Mouse (Mus musculus) midbrain, embryonic 16.5 days (tissue): ENCODE data around the gene Pdk1. TPM values are rescaled to one million over a fixed set of nuclear protein-coding genes. Genes with fewer than 3 reads are reported as not detected.
"Not testable (repeated sequence)": the region's sequence is repeated elsewhere in the genome, so short reads cannot be mapped to it uniquely, and the experiment has no call there.

Source experiments
- ATAC-seq: fragments of 200-750 bp; cut with Nextera tagmentation; 2 replicates; pipeline ENCODE4 v1.8.0; 2017; ENCODE audit warnings: moderate TSS enrichment
- H3K27ac ChIP-seq: fragments of 300-500 bp; sonication (generic); 2 replicates; pipeline ENCODE4 v1.5.1; 2014; ENCODE audit warnings: mild to moderate bottlenecking, low read length, mixed read lengths
- H3K27me3 ChIP-seq: fragments of 300-500 bp; sonication (generic); 2 replicates; pipeline ENCODE4 v1.6.1; 2014; ENCODE audit warnings: low read depth, low read length, mixed read lengths; ENCODE audit not compliant: control insufficient read depth, insufficient read depth
- H3K36me3 ChIP-seq: fragments of 300-500 bp; sonication (generic); 2 replicates; pipeline ENCODE4 v1.6.1; 2014; ENCODE audit warnings: mild to moderate bottlenecking, low read length, moderate library complexity, mixed read lengths; ENCODE audit not compliant: control insufficient read depth, insufficient read depth
- H3K4me1 ChIP-seq: fragments of 300-500 bp; sonication (generic); 2 replicates; pipeline ENCODE4 v1.6.1; 2014; ENCODE audit warnings: mild to moderate bottlenecking, low read length, mixed read lengths; ENCODE audit not compliant: control insufficient read depth, insufficient read depth
- H3K4me2 ChIP-seq: fragments of 300-500 bp; sonication (generic); 2 replicates; pipeline ENCODE4 v1.6.1; 2014; ENCODE audit warnings: mild to moderate bottlenecking, low read length, mixed read lengths
- H3K4me3 ChIP-seq: fragments of 300-500 bp; sonication (generic); 2 replicates; pipeline ENCODE4 v1.5.1; 2014; ENCODE audit warnings: low read depth, mild to moderate bottlenecking, low read length, moderate library complexity, mixed read lengths
- H3K9ac ChIP-seq: fragments of 300-500 bp; sonication (generic); 2 replicates; pipeline ENCODE4 v1.6.1; 2014; ENCODE audit warnings: low read depth, low read length, mixed read lengths
- H3K9me3 ChIP-seq: fragments of 300-500 bp; sonication (generic); replicated peaks from 2 replicates; pipeline ENCODE4 v1.6.1; 2014; ENCODE audit warnings: mild to moderate bottlenecking, low read length, mixed read lengths; ENCODE audit not compliant: control insufficient read depth, poor library complexity, severe bottlenecking
- WGBS: fragments of 180-500 bp; shearing (Covaris S2); extraction: QIAGEN DNeasy Blood & Tissue Kit; methylation state at CpG from one replicate; pipeline ENCODE4 v1.1.7; 2014; 5-methylcytosine and 5-hydroxymethylcytosine counted together
- polyA plus RNA-seq: library from polyadenylated mRNA; unstranded; fragments of >200 nt; fragmentation: Nextera tagmentation; extraction: Ambion mirVana; gene quantifications from 2 replicates; pipeline ENCODE4 v1.2.1, GENCODE M21; 2015

The Pdk1 gene
- polyA plus RNA-seq, 1 experiment from 2014 or later = 27.7 TPM

DNA sequence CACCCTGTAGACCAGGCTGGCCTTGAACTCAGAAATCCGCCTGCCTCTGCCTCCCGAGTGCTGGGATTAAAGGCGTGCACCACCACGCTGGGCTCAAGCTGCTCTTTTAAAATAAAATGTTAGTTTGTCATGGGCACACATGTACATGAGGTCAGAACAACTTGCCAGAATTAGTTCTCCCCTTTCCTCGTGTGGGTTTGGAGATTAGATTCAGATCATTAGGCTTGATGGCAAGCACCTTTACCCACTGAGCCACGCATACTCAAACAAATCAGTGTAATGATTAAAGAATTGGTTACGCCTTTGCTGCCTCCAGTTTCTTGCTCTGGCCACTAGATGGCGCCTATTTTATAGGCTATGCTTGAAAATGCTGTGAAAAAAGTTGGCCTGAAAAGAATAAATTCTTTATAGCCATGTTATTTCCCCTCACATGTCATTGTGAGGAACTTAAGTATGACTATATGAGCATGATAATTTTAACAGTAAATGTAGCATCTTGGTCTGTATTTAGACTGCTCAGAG lies 25.4 kb downstream of the Pdk1 start:
- 0 out of 2 replicates have a peak, but pooled peaks cover 2% of the 10 kb centered on the region for H3K36me3 ChIP-seq
- no peaks in the 10 kb centered on the region for H3K27me3 ChIP-seq
- no peak overlapping the region for H3K27ac ChIP-seq
- no peaks in the 10 kb centered on the region for H3K9me3 ChIP-seq
- no peak overlapping the region for H3K9ac ChIP-seq
- H3K4me2 ChIP-seq = no peak overlapping the region
- 54% methylated on average over 8 of the region's 8 CpGs for WGBS
- ATAC-seq = no peak
- no peaks in the 10 kb centered on the region for H3K4me1 ChIP-seq
- no peak overlapping the region for H3K4me3 ChIP-seq

DNA sequence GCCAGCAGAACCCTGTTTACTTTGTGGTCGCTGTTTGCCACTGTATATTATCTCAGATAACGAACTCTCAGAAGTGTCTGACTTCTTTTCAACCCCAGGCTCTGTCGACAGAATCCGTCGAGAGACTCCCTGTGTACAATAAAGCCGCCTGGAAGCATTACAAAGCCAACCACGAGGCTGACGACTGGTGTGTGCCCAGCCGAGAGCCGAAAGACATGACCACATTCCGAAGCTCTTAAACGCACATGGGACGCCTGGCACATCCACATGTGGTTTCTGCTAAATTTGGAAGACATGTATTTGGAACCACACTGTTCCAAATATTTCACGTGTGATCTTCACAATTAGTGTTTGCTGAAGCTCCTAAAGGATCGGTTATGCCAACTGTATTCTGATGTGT lies 26.9 kb downstream of the Pdk1 start:
- WGBS = 88% methylated on average over 15 of the region's 15 CpGs
- no peak for ATAC-seq
- no peak overlapping the region for H3K4me2 ChIP-seq

GRCm38 (mm10) chr2:71905154-71905553 lies 32.1 kb downstream of the Pdk1 start:
- H3K4me3 ChIP-seq = no peak overlapping the region
- no peaks in the 10 kb centered on the region for H3K4me1 ChIP-seq
- no peak for ATAC-seq
- 0 out of 2 replicates have a peak, but pooled peaks cover 2% of the 10 kb centered on the region for H3K36me3 ChIP-seq
- H3K9ac ChIP-seq = no peak overlapping the region
- 89% methylated on average over 7 of the region's 7 CpGs for WGBS
- no peaks in the 10 kb centered on the region for H3K27me3 ChIP-seq
- no peak overlapping the region for H3K27ac ChIP-seq
- H3K4me2 ChIP-seq = no peak overlapping the region
- H3K9me3 ChIP-seq = no peaks in the 10 kb centered on the region

More for the DNA sequence above, 26.9 kb downstream of the Pdk1 start:
- Histone ChIP-seq H3K27ac (no peak overlapping the region), H3K27me3 (no peaks in the 10 kb centered on the region), H3K4me3 (no peak overlapping the region), H3K9ac (no peak overlapping the region), H3K36me3 (0 out of 2 replicates have a peak, but pooled peaks cover 2% of the 10 kb centered on the region), H3K9me3 (no peaks in the 10 kb centered on the region), H3K4me1 (no peaks in the 10 kb centered on the region)

DNA sequence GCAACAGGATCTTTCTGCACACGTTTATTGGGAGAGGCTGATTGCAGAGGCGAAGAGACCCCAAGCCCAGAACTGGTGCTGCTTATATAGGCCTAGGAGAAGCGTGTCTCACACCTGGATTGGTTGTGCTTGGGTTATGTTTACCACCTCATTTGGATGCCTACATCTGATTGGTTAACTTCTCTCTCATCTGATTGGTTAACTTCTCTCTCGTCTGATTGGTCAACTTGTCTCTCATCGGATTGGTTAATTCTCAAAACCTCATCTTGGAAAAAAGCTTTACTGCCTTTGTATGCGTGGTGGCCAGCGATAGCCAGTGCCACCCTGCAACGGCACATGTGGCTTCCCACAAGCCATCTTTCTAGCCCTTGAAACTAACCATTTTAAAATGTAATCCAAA lies 33.3 kb downstream of the Pdk1 start:
- not testable (repeated sequence) for H3K27ac ChIP-seq, H3K9ac ChIP-seq, ATAC-seq, H3K4me2 ChIP-seq, H3K4me3 ChIP-seq, H3K4me1 ChIP-seq, H3K9me3 ChIP-seq, H3K36me3 ChIP-seq, H3K27me3 ChIP-seq
- 94% methylated on average over 8 of the region's 8 CpGs for WGBS

GRCm38 (mm10) chr2:71913911-71914310 lies 40.9 kb downstream of the Pdk1 start:
- no peak overlapping the region for H3K4me3 ChIP-seq
- H3K9ac ChIP-seq = no peak overlapping the region
- H3K4me1 ChIP-seq = no peaks in the 10 kb centered on the region
- 84% methylated on average over 10 of the region's 10 CpGs for WGBS
- H3K9me3 ChIP-seq = no peaks in the 10 kb centered on the region
- no peaks in the 10 kb centered on the region for H3K27me3 ChIP-seq
- H3K4me2 ChIP-seq = no peak overlapping the region
- no peaks in the 10 kb centered on the region for H3K36me3 ChIP-seq
- ATAC-seq = no peak
- no peak overlapping the region for H3K27ac ChIP-seq

DNA sequence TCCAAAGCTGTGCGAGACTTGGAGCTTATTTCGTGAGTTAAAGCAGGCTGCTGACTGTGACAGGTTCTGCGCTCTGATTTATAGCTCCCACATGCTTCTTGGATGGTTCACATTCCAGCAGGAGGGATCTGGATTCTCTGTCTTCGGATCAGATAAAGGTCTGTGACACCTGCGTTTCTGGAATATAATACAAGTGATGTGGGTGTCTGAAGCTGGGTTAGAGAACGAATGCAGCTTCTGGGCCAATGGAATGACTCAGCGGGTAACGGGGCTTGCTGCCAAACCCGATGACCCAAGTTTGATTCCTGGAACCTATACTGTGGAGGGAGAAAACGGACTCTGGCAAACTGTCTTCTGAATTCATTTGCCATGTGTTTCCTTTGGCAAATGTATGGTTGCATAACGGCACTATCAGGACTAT lies 46.2 kb downstream of the Pdk1 start:
- no peak for ATAC-seq
- Histone ChIP-seq H3K36me3 (no peaks in the 10 kb centered on the region), H3K4me1 (no peaks in the 10 kb centered on the region), H3K27me3 (no peaks in the 10 kb centered on the region), H3K27ac (no peak overlapping the region), H3K9me3 (no peaks in the 10 kb centered on the region), H3K9ac (no peak overlapping the region), H3K4me2 (no peak overlapping the region), H3K4me3 (no peak overlapping the region)
- WGBS = 83% methylated on average over 11 of the region's 11 CpGs

DNA sequence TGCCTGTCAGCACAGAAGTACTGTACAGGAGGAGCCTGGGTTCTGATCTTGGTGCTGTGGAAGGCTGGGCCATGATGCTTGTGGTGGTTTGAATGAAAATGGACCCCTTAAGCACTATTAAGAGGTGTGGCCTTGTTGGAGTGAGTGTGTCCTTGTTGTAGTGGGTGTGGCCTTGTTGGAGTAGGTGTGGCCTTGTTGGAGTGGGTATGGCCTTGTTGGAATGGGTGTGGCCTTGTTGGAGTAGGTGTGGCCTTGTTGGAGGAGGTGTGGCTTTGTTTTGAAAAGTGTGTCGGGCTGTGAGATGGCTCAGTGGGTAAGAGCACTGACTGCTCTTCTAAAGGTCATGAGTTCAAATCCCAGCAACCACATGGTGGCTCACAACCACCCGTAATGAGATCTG lies 51.9 kb downstream of the Pdk1 start:
- H3K4me1 ChIP-seq, H3K27me3 ChIP-seq, ATAC-seq, H3K36me3 ChIP-seq, H3K9me3 ChIP-seq, H3K4me3 ChIP-seq, H3K27ac ChIP-seq, H3K9ac ChIP-seq, H3K4me2 ChIP-seq: not testable (repeated sequence)
- WGBS = 98% methylated on average over 2 of the region's 2 CpGs

- Histone ChIP-seq H3K27me3 (no peaks in the 10 kb centered on the region), H3K9me3 (no peaks in the 10 kb centered on the region), H3K27ac (no peak overlapping the region), H3K9ac (no peak overlapping the region), H3K4me2 (no peak overlapping the region), H3K36me3 (no peaks in the 10 kb centered on the region), H3K4me1 (peaks cover 3% of the 10 kb centered on the region), H3K4me3 (no peak overlapping the region)
- 95% methylated on average over 8 of the region's 8 CpGs for WGBS
- ATAC-seq = no peak
Observed at GRCm38 (mm10) chr2:71934046-71934445, 61.0 kb downstream of the Pdk1 start.

DNA sequence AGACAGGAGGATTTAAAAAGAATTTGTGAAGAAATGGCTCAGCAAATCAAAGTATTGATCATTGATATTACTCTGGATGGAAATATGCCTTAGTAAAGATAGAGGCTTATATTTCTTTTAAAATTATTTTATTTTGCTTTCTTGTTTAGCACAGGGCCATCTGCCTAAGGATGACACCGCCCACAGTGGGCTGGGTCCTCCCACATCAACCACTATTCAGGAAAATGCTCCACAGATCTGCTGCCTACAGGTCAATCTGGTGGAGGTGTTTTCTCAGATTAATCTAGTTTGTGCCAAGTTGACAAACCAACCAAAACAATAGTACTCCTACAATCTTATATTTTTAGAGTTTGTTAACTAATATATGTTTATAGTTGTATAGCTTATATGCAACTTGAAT lies 63.7 kb downstream of the Pdk1 start:
- WGBS = 83% methylated on average over 1 of the region's 1 CpGs
- Histone ChIP-seq H3K4me2 (no peak overlapping the region), H3K27ac (no peak overlapping the region), H3K36me3 (no peaks in the 10 kb centered on the region), H3K27me3 (no peaks in the 10 kb centered on the region), H3K9ac (no peak overlapping the region), H3K4me3 (no peak overlapping the region), H3K4me1 (peaks cover 3% of the 10 kb centered on the region), H3K9me3 (no peaks in the 10 kb centered on the region)
- no peak for ATAC-seq
